40 mouse cellular contexts compared by ENCODE assay signal in the genomic region with DNA sequence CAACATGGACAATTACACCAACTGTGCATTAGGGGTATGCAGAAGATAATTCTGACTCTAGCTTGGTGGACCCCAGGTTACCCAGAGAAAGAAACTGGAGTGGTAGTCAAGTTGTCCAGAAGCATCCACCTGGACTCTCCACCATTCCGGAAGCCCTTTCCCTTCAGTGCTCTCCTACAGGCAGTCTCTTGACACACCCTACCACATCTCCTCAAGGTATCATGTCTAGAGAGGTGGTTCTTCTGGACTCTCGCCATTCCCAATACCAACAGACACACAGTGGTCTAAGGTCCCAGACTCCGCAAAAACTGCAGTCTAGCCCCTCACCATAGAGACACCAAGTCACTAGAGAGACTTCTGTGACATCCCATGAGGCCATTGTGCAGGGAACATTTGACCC. TPM values are rescaled to one million over a fixed set of nuclear protein-coding genes. Genes with fewer than 3 reads are reported as not detected.
"Had no signal": no experiment of that assay in that cellular context is flagged by ENCODE, and none has a peak within 500 bp of the region (broad histone marks: within the 10 kb centered on the region; RNA-seq: fewer than 3 reads in every experiment).

A gene (plus strand): TSS at position 301 of the 400 bp plus-strand sequence.

- H3K27ac ChIP-seq: heart, embryonic 10.5 days; heart, embryonic 13.5 days; heart, embryonic 15.5 days; hindbrain, embryonic 10.5 days; hindbrain, embryonic 12.5 days; hindbrain, embryonic 13.5 days; hindbrain, embryonic 14.5 days; hindbrain, embryonic 15.5 days; hindbrain, postnatal 0 days; intestine, embryonic 15.5 days; kidney, embryonic 15.5 days; kidney, postnatal 0 days; layer of hippocampus, adult 2 months had no signal

- DNase-seq: heart, postnatal 10 days; heart, postnatal 14 days; heart, postnatal 36 days; heart, postnatal 4 days; kidney, adult 11 months; kidney, adult 18-20 months; kidney, adult 2 months; kidney, adult 8-10 months; kidney, adult 9 months; kidney, postnatal 10 days; kidney, postnatal 14 days; kidney, postnatal 25 days; kidney, postnatal 36 days; kidney, postnatal 4 days; layer of hippocampus, adult 9-11 months; layer of hippocampus, postnatal 36 days had no signal

- H3K4me1 ChIP-seq: heart, embryonic 10.5 days; heart, embryonic 12.5 days; heart, embryonic 13.5 days; heart, embryonic 15.5 days; hindbrain, embryonic 10.5 days; hindbrain, embryonic 12.5 days; hindbrain, embryonic 13.5 days; hindbrain, embryonic 15.5 days; intestine, embryonic 15.5 days; kidney, embryonic 15.5 days had no signal

- H3K4me3 ChIP-seq: heart, embryonic 10.5 days; heart, embryonic 12.5 days; heart, embryonic 13.5 days; heart, embryonic 15.5 days; hindbrain, embryonic 10.5 days; hindbrain, embryonic 12.5 days; hindbrain, embryonic 13.5 days; hindbrain, embryonic 15.5 days; intestine, embryonic 15.5 days; kidney, embryonic 15.5 days; layer of hippocampus, adult 2 months had no signal

- H3K27me3 ChIP-seq: heart, embryonic 12.5 days; heart, embryonic 13.5 days; heart, embryonic 15.5 days; hindbrain, embryonic 12.5 days; hindbrain, embryonic 13.5 days; hindbrain, embryonic 15.5 days; intestine, embryonic 15.5 days; kidney, embryonic 15.5 days had no signal

RNA-seq across cellular contexts. Expression of the gene that starts here (rescaled TPM):
- polyA plus RNA-seq: heart, embryonic 10.5 days; heart, embryonic 11.5 days; heart, embryonic 12.5 days; heart, embryonic 13.5 days; heart, embryonic 14.5 days; heart, embryonic 15.5 days; heart, embryonic 16.5 days; heart, postnatal 0 days; hindbrain, embryonic 10.5 days; hindbrain, embryonic 11.5 days; hindbrain, embryonic 12.5 days; hindbrain, embryonic 13.5 days; hindbrain, embryonic 14.5 days; hindbrain, embryonic 15.5 days; intestine, embryonic 14.5 days; intestine, embryonic 15.5 days; intestine, embryonic 16.5 days; intestine, postnatal 0 days; kidney, adult 2 months; kidney, embryonic 15.5 days; kidney, embryonic 16.5 days; kidney, postnatal 0 days; large intestine, adult 2 months had no signal
